Mouse (Mus musculus) thymus, adult 2 months (tissue): ENCODE measurements around the gene Trim80.

Experiments used
- CTCF ChIP-seq: fragments of 200-500 bp; IDR thresholded peaks from 2 replicates; pipeline ENCODE4 v1.5.1; 2012; ENCODE audit warnings: mild to moderate bottlenecking, control low read depth, low read length, moderate library complexity, borderline replicate concordance; ENCODE audit not compliant: control insufficient read depth, poor library complexity, insufficient read depth; ENCODE audit errors: extremely low read depth
- POLR2A ChIP-seq: fragments of 200-500 bp; IDR thresholded peaks from 2 replicates; pipeline ENCODE4 v1.6.1; 2012; ENCODE audit warnings: mild to moderate bottlenecking, low read length, control low read depth, moderate library complexity; ENCODE audit not compliant: control insufficient read depth, poor library complexity, insufficient read depth; ENCODE audit errors: extremely low read depth

- TF ChIP-seq POLR2A (no peak), CTCF (no peak)
Observed at GRCm38 (mm10) chr11:115457405-115457804, 17.1 kb downstream of the Trim80 start.
